Mouse (Mus musculus) myocyte (in vitro differentiated cells): ENCODE data around the gene Pou2f1. TPM values are rescaled to one million over a fixed set of nuclear protein-coding genes. Genes with fewer than 3 reads are reported as not detected.

Experiments used
- H3K27me3 ChIP-seq: one replicate; pipeline ENCODE4 v1.6.1; 2011; ENCODE audit not compliant: control insufficient read depth, insufficient read depth, insufficient read length
- H3K36me3 ChIP-seq: one replicate; pipeline ENCODE4 v1.6.1; 2011; ENCODE audit not compliant: control insufficient read depth, insufficient read depth
- H3K4me2 ChIP-seq: one replicate; pipeline ENCODE4 v1.6.1; 2011; ENCODE audit warnings: low read depth, control low read depth
- H3K4me3 ChIP-seq: one replicate; pipeline ENCODE4 v1.5.1; 2011; ENCODE audit warnings: mild to moderate bottlenecking, control low read depth, moderate library complexity
- H3K79me2 ChIP-seq: one replicate; pipeline ENCODE4 v1.6.1; 2011; ENCODE audit not compliant: control insufficient read depth, insufficient read depth
- H3ac ChIP-seq: one replicate; pipeline ENCODE4 v1.6.1; 2011; ENCODE audit not compliant: control insufficient read depth, insufficient read length
- CEBPB ChIP-seq: IDR thresholded peaks from 2 replicates; pipeline ENCODE4 v1.6.1; 2011; ENCODE audit warnings: mild to moderate bottlenecking, moderate library complexity; ENCODE audit not compliant: poor library complexity, insufficient read depth, severe bottlenecking
- E2F4 ChIP-seq: IDR thresholded peaks from one replicate; pipeline ENCODE4 v1.6.1; 2011; ENCODE audit warnings: mild to moderate bottlenecking, control low read depth, moderate library complexity; ENCODE audit not compliant: insufficient read depth
- MAX ChIP-seq: IDR thresholded peaks from one replicate; pipeline ENCODE4 v1.6.1; 2011; ENCODE audit warnings: low read depth, mild to moderate bottlenecking, control low read depth
- MYOD1 ChIP-seq, 3 experiments: IDR thresholded peaks; one replicate each; pipeline ENCODE4 v1.6.1; 2011; ENCODE audit warnings: control low read depth in 2 of 3, low read depth in 2 of 3, mild to moderate bottlenecking in 2 of 3, moderate library complexity in 1 of 3; ENCODE audit not compliant: insufficient read length in 2 of 3, control insufficient read depth in 1 of 3
- MYOG ChIP-seq, 3 experiments: IDR thresholded peaks; one replicate each; pipeline ENCODE4 v1.6.1; 2011; ENCODE audit warnings: control low read depth in 2 of 3, low read depth in 2 of 3, mild to moderate bottlenecking in 2 of 3; ENCODE audit not compliant: insufficient read length in 2 of 3, control insufficient read depth in 1 of 3, insufficient read depth in 1 of 3
- POLR2A ChIP-seq: IDR thresholded peaks from one replicate; pipeline ENCODE4 v1.6.1; 2011; ENCODE audit warnings: low read depth, mild to moderate bottlenecking, control low read depth, moderate library complexity; ENCODE audit not compliant: insufficient read length
- POLR2AphosphoS2 ChIP-seq: IDR thresholded peaks from one replicate; pipeline ENCODE4 v1.6.1; 2011; ENCODE audit warnings: low read depth, control low read depth; ENCODE audit not compliant: insufficient read length
- REST ChIP-seq: IDR thresholded peaks from one replicate; pipeline ENCODE4 v1.6.1; 2011; ENCODE audit warnings: mild to moderate bottlenecking, control low read depth, moderate library complexity; ENCODE audit not compliant: insufficient read depth, insufficient read length
- SRF ChIP-seq: IDR thresholded peaks from one replicate; pipeline ENCODE4 v1.6.1; 2011; ENCODE audit warnings: low read depth; ENCODE audit not compliant: control insufficient read depth, insufficient read length
- TCF12 ChIP-seq: IDR thresholded peaks from one replicate; pipeline ENCODE4 v1.6.1; 2011; ENCODE audit warnings: mild to moderate bottlenecking, control low read depth; ENCODE audit not compliant: poor library complexity, insufficient read depth, severe bottlenecking
- TCF3 ChIP-seq: IDR thresholded peaks from one replicate; pipeline ENCODE4 v1.6.1; 2011; ENCODE audit warnings: low read depth, control low read depth; ENCODE audit not compliant: insufficient read length
- USF1 ChIP-seq: IDR thresholded peaks from one replicate; pipeline ENCODE4 v1.6.1; 2011; ENCODE audit warnings: low read depth, mild to moderate bottlenecking, control low read depth, moderate library complexity
- polyA plus RNA-seq: library from polyadenylated mRNA; unstranded; fragments of >200 nt; fragmentation: generic; extraction: Trizol; gene quantifications from one replicate; pipeline ENCODE4 v1.2.1, GENCODE M21; 2012; ENCODE audit warnings: missing spikeins

Pou2f1 gene
- polyA plus RNA-seq, 1 experiment: 2.1 TPM

DNA sequence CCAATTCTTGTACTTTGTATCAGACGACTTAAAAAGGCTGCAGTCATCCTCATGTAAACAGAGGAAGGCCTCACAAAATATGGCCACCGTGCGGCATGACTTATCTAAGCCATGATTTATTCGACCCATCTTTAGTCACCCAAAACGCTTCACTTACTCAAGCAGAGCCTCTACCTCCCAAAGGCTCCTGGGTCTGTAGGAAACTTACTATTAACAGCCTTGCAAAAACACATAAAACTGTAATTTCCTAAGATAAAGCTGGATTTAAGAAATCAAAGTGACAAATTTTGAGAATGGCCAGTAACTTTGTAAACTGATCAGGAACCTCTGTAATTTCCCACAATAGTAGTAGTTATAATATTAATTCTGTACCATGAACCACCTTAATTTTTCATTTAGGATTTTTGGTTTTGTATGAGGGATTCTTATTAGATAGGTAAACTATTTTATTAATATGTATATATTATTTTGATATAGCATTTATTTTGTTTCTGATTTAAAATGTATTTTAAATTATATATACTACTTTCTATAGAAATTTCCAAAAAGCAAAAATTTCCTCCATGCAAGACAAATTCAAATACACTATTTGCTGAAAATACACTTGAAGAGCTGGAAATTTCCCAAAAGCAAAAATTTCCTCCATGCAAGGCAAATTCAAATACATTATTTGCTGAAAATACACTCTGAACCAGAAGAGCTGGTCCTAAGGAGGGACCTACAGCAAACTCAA is 68.4 kb downstream of the Pou2f1 start:
- Histone ChIP-seq H3K36me3 (no peaks in the 10 kb centered on the region), H3K27me3 (no peaks in the 10 kb centered on the region), H3K79me2 (peaks cover 17% of the 10 kb centered on the region), H3K4me3 (no peak overlapping the region), H3K4me2 (no peak overlapping the region), H3ac (no peak overlapping the region)
- TF ChIP-seq E2F4: no peak
- TF ChIP-seq TCF12: no peak
- TF ChIP-seq POLR2A: no peak
- TF ChIP-seq USF1: no peak
- no peak for TF ChIP-seq TCF3
- no peak for TF ChIP-seq MYOD1 (IDR thresholded peaks at IDR 0.05; ENCODE audit: control insufficient read depth in 1 of 3, insufficient read length in 2 of 3, low read depth in 2 of 3)
- TF ChIP-seq REST: no peak
- no peak for TF ChIP-seq POLR2AphosphoS2
- TF ChIP-seq CEBPB: no peak
- no peak for TF ChIP-seq MAX
- TF ChIP-seq SRF: no peak
- TF ChIP-seq MYOG (IDR thresholded peaks at IDR 0.05; ENCODE audit: control insufficient read depth in 1 of 3, insufficient read depth in 1 of 3, insufficient read length in 2 of 3, low read depth in 2 of 3): no peak

- Histone ChIP-seq H3K36me3 (no peaks in the 10 kb centered on the region), H3K27me3 (no peaks in the 10 kb centered on the region), H3K4me2 (no peak overlapping the region), H3K79me2 (peaks cover 17% of the 10 kb centered on the region), H3ac (no peak overlapping the region), H3K4me3 (no peak overlapping the region)
- TF ChIP-seq MAX (no peak), REST (no peak), TCF3 (no peak), CEBPB (no peak), TCF12 (no peak), MYOD1 (IDR thresholded peaks at IDR 0.05; ENCODE audit: control insufficient read depth in 1 of 3, insufficient read length in 2 of 3, low read depth in 2 of 3) (no peak), SRF (no peak), POLR2AphosphoS2 (no peak), USF1 (no peak), E2F4 (no peak), MYOG (IDR thresholded peaks at IDR 0.05; ENCODE audit: control insufficient read depth in 1 of 3, insufficient read depth in 1 of 3, insufficient read length in 2 of 3, low read depth in 2 of 3) (no peak), POLR2A (no peak)
Observed at GRCm38 (mm10) chr1:165932842-165933241, 69.6 kb downstream of the Pou2f1 start.

DNA sequence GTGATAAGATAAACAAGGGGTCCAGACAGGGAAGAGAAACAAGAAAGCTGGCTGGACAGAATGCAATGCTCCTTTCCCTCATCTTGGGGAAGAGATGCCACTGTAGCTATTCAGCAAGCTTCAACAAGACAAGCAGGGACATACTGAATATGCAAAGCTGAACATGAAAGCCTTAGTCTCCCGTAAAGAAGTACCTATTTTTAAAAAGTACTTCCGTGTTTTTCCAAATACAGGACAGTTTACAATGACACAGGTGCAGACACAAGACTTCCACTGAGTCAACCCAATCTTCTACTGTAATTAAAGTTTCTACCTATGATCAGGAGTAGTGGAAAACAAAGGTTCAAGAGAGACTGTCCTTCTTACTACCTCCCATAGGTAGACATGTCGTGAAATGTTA is 72.0 kb downstream of the Pou2f1 start:
- no peaks in the 10 kb centered on the region for H3K36me3 ChIP-seq
- no peaks in the 10 kb centered on the region for H3K27me3 ChIP-seq
- H3K4me3 ChIP-seq: no peak overlapping the region
- no peak overlapping the region for H3K4me2 ChIP-seq
- peaks cover 18% of the 10 kb centered on the region for H3K79me2 ChIP-seq
- TF ChIP-seq MYOG (IDR thresholded peaks at IDR 0.05; ENCODE audit: control insufficient read depth in 1 of 3, insufficient read depth in 1 of 3, insufficient read length in 2 of 3, low read depth in 2 of 3): no peak
- TF ChIP-seq TCF12: no peak
- no peak for TF ChIP-seq POLR2AphosphoS2
- no peak for TF ChIP-seq TCF3
- TF ChIP-seq E2F4: no peak
- no peak for TF ChIP-seq POLR2A
- no peak for TF ChIP-seq MAX
- no peak for TF ChIP-seq REST
- no peak for TF ChIP-seq USF1
- no peak for TF ChIP-seq CEBPB
- no peak for TF ChIP-seq MYOD1 (IDR thresholded peaks at IDR 0.05; ENCODE audit: control insufficient read depth in 1 of 3, insufficient read length in 2 of 3, low read depth in 2 of 3)
- no peak for TF ChIP-seq SRF
- H3ac ChIP-seq: no peak overlapping the region

GRCm38 (mm10) chr1:165927507-165928279 is 74.8 kb downstream of the Pou2f1 start:
- Histone ChIP-seq H3K36me3 (no peaks in the 10 kb centered on the region), H3K27me3 (no peaks in the 10 kb centered on the region), H3K4me2 (no peak overlapping the region), H3K4me3 (no peak overlapping the region), H3ac (no peak overlapping the region), H3K79me2 (peaks cover 24% of the 10 kb centered on the region)
- TF ChIP-seq TCF12 (no peak), USF1 (no peak), MYOG (IDR thresholded peaks at IDR 0.05; ENCODE audit: control insufficient read depth in 1 of 3, insufficient read depth in 1 of 3, insufficient read length in 2 of 3, low read depth in 2 of 3) (no peak), MYOD1 (IDR thresholded peaks at IDR 0.05; ENCODE audit: control insufficient read depth in 1 of 3, insufficient read length in 2 of 3, low read depth in 2 of 3) (no peak), POLR2A (no peak), POLR2AphosphoS2 (no peak), CEBPB (no peak), REST (no peak), MAX (no peak), SRF (no peak)
